Mouse (Mus musculus) liver, postnatal 0 days (tissue): Measurements from ENCODE around the gene Gm9821.

Experiments
- CTCF ChIP-seq: sonication (generic); IDR thresholded peaks from 2 replicates; pipeline ENCODE4 v1.5.1; 2016; ENCODE audit warnings: antibody characterized with exemption, low read depth
- EP300 ChIP-seq: IDR thresholded peaks from 2 replicates; pipeline ENCODE4 v1.6.1; 2016; ENCODE audit warnings: antibody characterized with exemption, low read depth, mild to moderate bottlenecking

DNA sequence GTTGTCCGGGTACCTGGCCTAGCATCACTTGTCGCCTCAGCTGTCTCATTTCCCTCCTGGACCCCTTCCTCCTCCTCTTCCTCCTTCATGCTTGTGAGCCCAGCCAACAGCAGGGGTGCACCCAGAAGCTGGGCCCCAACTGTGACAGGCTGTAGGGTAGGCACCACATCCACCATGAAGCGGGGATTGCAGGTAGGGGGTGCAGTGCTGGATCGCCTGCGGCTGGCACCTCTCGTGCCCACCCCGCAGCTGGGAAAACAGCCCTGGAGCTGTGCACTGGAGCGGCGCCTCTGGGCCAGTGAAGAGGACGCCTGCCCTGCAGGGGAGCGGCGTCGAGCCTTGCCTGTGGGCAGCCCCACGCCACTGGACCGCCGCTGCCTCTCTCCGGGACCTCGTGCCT lies at the start of gene Gm9821:
- TF ChIP-seq EP300 (no peak), CTCF (no peak)
